In the genomic region with DNA sequence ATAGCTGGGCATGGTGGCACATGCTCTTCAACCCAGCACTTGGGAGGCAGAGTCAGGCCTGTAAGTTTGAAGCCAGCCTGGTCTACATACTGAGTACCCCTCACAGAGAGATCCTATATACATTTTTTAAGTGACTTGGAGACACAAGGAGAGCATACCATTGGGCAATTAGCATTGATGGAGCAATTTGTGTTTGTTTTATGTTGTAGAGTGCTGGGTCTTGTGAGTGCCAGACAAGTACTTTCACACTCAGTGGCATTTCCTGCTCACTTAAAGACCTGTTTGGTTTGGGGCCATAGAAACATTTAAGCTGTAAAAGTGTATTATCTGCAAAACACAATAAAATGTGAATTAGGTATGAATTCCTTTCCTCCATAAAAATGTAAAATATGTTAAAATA, we compare ENCODE assay signal across 29 mouse cellular contexts. TPM values are rescaled to one million over a fixed set of nuclear protein-coding genes. Genes with fewer than 3 reads are reported as not detected.
DNase-seq lines count a peak whose midpoint lies in the region; ATAC-seq and TF ChIP-seq lines count a peak whose summit lies in the region.
"Had no signal": no experiment of that assay in that cellular context is flagged by ENCODE, and none has a peak within 500 bp of the region (broad histone marks: within the 10 kb centered on the region; RNA-seq: fewer than 3 reads in every experiment).

No protein-coding gene starts in this region.

- TF ChIP-seq CTCF in intestine, postnatal 0 days (IDR thresholded peaks at IDR 0.05; ENCODE audit: low read depth) = no peak

- no peak for DNase-seq in lung, postnatal 4 days
- peak; percentile 58 for DNase-seq in lung, postnatal 25 days (ENCODE audit: low spot score)
- no peak for DNase-seq in lung, postnatal 10 days
- no peak for DNase-seq in T-cell, adult 2 months (ENCODE audit: low spot score)
- DNase-seq: adrenal gland, adult 2 months; adrenal gland, postnatal 14 days; cerebellum, adult 11 months; cerebellum, adult 2 months; cerebellum, adult 9-11 months; cerebellum, postnatal 25 days; forebrain, postnatal 0 days; gastrocnemius, adult 2 months; gastrocnemius, postnatal 14 days; heart, adult 18-20 months; heart, postnatal 14 days; heart, postnatal 4 days had no signal

- H3K27ac ChIP-seq in lung, embryonic 15.5 days = peak overlapping the region; percentile 5; the same call in 1 of the 2 replicates
- H3K27ac ChIP-seq in intestine, postnatal 0 days (ENCODE audit: low read depth, low read length) = no peak overlapping the region
- H3K27ac ChIP-seq: embryonic facial prominence, embryonic 12.5 days; embryonic facial prominence, embryonic 15.5 days; gastrocnemius, adult 2 months; heart, embryonic 13.5 days; hindbrain, embryonic 15.5 days had no signal

- H3K4me1 ChIP-seq in lung, embryonic 15.5 days = no peaks in the 10 kb centered on the region
- H3K4me1 ChIP-seq in intestine, postnatal 0 days (replicated peaks; ENCODE audit: control insufficient read depth, insufficient read depth, low read length) = no peaks in the 10 kb centered on the region
- H3K4me1 ChIP-seq: embryonic facial prominence, embryonic 12.5 days; embryonic facial prominence, embryonic 15.5 days; heart, embryonic 13.5 days; hindbrain, embryonic 15.5 days had no signal

- no peaks in the 10 kb centered on the region for H3K36me3 ChIP-seq in lung, embryonic 15.5 days
- H3K36me3 ChIP-seq in intestine, postnatal 0 days (ENCODE audit: control insufficient read depth, insufficient read depth) = no peaks in the 10 kb centered on the region
- H3K36me3 ChIP-seq: embryonic facial prominence, embryonic 12.5 days; embryonic facial prominence, embryonic 15.5 days; heart, embryonic 13.5 days; hindbrain, embryonic 15.5 days had no signal

- no peaks in the 10 kb centered on the region for H3K27me3 ChIP-seq in lung, embryonic 15.5 days
- H3K27me3 ChIP-seq in intestine, postnatal 0 days (replicated peaks; ENCODE audit: control insufficient read depth, insufficient read depth, low read length) = no peaks in the 10 kb centered on the region
- H3K27me3 ChIP-seq: embryonic facial prominence, embryonic 12.5 days; embryonic facial prominence, embryonic 15.5 days; heart, embryonic 13.5 days; hindbrain, embryonic 15.5 days had no signal

- no peak overlapping the region for H3K4me2 ChIP-seq in lung, embryonic 15.5 days
- no peak overlapping the region for H3K4me2 ChIP-seq in intestine, postnatal 0 days (replicated peaks; ENCODE audit: low read depth)
- H3K4me2 ChIP-seq: embryonic facial prominence, embryonic 12.5 days; embryonic facial prominence, embryonic 15.5 days; heart, embryonic 13.5 days; hindbrain, embryonic 15.5 days had no signal

- ATAC-seq in lung, embryonic 15.5 days (ENCODE audit: borderline replicate concordance, extremely low read depth, low FRiP score, low TSS enrichment) = no peak
- ATAC-seq in intestine, postnatal 0 days = 0 out of 2 replicates have a peak, but pooled peaks have one; percentile 18
- ATAC-seq: CD4-positive, CD25-positive, alpha-beta regulatory T cell, adult 4 months; forebrain, embryonic 14.5 days; forebrain, postnatal 0 days had no signal

- H3K4me3 ChIP-seq in lung, embryonic 15.5 days = no peak overlapping the region
- no peak overlapping the region for H3K4me3 ChIP-seq in intestine, postnatal 0 days (ENCODE audit: low read depth, low read length)
- H3K4me3 ChIP-seq: embryonic facial prominence, embryonic 12.5 days; embryonic facial prominence, embryonic 15.5 days; gastrocnemius, adult 2 months; heart, embryonic 13.5 days; hindbrain, embryonic 15.5 days had no signal

- H3K9ac ChIP-seq in lung, embryonic 15.5 days = no peak overlapping the region
- H3K9ac ChIP-seq in intestine, postnatal 0 days (ENCODE audit: low read depth, low read length) = no peak overlapping the region
- H3K9ac ChIP-seq: embryonic facial prominence, embryonic 12.5 days; embryonic facial prominence, embryonic 15.5 days; forebrain, postnatal 0 days; heart, embryonic 13.5 days; hindbrain, embryonic 15.5 days had no signal

- no peaks in the 10 kb centered on the region for H3K9me3 ChIP-seq in lung, embryonic 15.5 days
- no peaks in the 10 kb centered on the region for H3K9me3 ChIP-seq in intestine, postnatal 0 days (ENCODE audit: control insufficient read depth)
- H3K9me3 ChIP-seq: embryonic facial prominence, embryonic 12.5 days; embryonic facial prominence, embryonic 15.5 days; heart, embryonic 13.5 days; hindbrain, embryonic 15.5 days had no signal

RNA-seq across cellular contexts. Expression of a gene that starts 47.1 kb away (rescaled TPM):
- polyA plus RNA-seq in lung, embryonic 15.5 days (2015; fragmentation: Nextera tagmentation; extraction: Ambion mirVana) = 1.7 TPM in 2 replicates
- 2.1 and 2.6 TPM in 2 replicates for polyA plus RNA-seq in intestine, postnatal 0 days (2015; fragmentation: Nextera tagmentation; extraction: Ambion mirVana)

RNA-seq across cellular contexts. Expression of a gene that starts 47.5 kb away (rescaled TPM):
- not detected in 2 replicates for polyA plus RNA-seq in lung, embryonic 15.5 days (2015; fragmentation: Nextera tagmentation; extraction: Ambion mirVana)
- not detected in 2 replicates for polyA plus RNA-seq in intestine, postnatal 0 days (2015; fragmentation: Nextera tagmentation; extraction: Ambion mirVana)
- polyA plus RNA-seq: adrenal gland, adult 2 months; C2C12; CD4-positive, CD25-positive, alpha-beta regulatory T cell, adult 4 months; cerebellum, adult 2 months; embryonic facial prominence, embryonic 12.5 days; embryonic facial prominence, embryonic 15.5 days; forebrain, embryonic 11.5 days; forebrain, embryonic 14.5 days; forebrain, postnatal 0 days; frontal cortex, adult 2 months; heart, embryonic 13.5 days; heart, embryonic 16.5 days; hindbrain, embryonic 11.5 days; hindbrain, embryonic 15.5 days had no signal
